In the genomic region with DNA sequence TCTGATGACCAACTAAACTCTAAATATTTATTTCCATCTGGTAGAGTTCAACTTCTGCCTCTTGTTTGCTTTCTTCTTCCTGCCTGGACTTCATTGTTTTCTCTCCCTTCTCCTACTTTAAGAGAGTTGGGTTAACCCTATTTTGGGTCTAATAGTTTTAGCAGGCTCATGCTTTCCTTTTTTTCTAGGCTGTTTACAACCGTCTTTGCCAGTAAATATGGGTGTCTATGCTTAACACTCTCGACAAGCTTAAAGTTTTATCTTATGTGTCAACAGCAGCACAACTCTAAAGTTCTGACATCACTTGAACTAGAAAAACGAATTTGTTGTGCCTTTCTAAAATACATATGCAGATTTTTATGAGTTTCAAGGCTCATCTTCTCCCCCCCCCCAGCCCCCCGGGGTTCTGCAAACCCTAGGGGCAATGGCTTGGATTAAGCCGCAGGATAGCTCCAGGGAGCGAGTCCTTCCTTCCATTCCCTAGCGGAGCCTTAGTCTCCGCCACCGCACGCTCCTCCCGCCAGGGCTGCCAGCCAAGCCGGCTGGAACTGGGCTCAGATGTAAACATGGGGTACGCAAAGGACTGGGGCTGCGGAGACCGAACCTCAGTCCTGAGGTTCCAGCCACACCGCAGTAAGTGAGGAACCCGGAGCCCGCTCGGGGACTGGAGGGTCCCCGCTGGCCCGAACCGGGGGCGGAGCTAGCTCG, we compare ENCODE assay signal across 8 mouse cellular contexts. TPM values are rescaled to one million over a fixed set of nuclear protein-coding genes. Genes with fewer than 3 reads are reported as not detected.
DNase-seq lines count a peak whose midpoint lies in the region; ATAC-seq and TF ChIP-seq lines count a peak whose summit lies in the region.

No protein-coding gene starts in this region.

- no peak for ATAC-seq in heart, embryonic 16.5 days (replicated peaks; ENCODE audit: extremely low read depth, insufficient read depth, low FRiP score)
- ATAC-seq in Patski: peak; percentile 45
- no peak for ATAC-seq in midbrain, embryonic 11.5 days (ENCODE audit: low FRiP score)

- CTCF ChIA-PET in Patski (lab: Charles Lee): interaction anchor here (0.7 to 1.5 kb wide), 2 partner anchors 71 to 405 kb away, joined by 3 to 4 read pairs; no protein-coding TSS in a partner anchor

- peaks cover 12% of the 10 kb centered on the region for H3K4me1 ChIP-seq in heart, embryonic 16.5 days (ENCODE audit: control insufficient read depth, insufficient read depth, low read length)
- peaks cover 23% of the 10 kb centered on the region for H3K4me1 ChIP-seq in hindbrain, embryonic 10.5 days (replicated peaks)
- H3K4me1 ChIP-seq in midbrain, embryonic 11.5 days (ENCODE audit: control insufficient read depth, insufficient read depth, low read length): peaks cover 10% of the 10 kb centered on the region

- H3K4me3 ChIP-seq in heart, embryonic 16.5 days (ENCODE audit: low read length): peak overlapping the region; percentile 100
- H3K4me3 ChIP-seq in hindbrain, embryonic 10.5 days: peak overlapping the region; percentile 75
- peak overlapping the region; percentile 98 for H3K4me3 ChIP-seq in midbrain, embryonic 11.5 days (ENCODE audit: low read depth, low read length)

- no peaks in the 10 kb centered on the region for H3K27me3 ChIP-seq in heart, embryonic 16.5 days (ENCODE audit: control insufficient read depth, insufficient read depth, low read length)
- no peaks in the 10 kb centered on the region for H3K27me3 ChIP-seq in Patski
- no peaks in the 10 kb centered on the region for H3K27me3 ChIP-seq in hindbrain, embryonic 10.5 days (ENCODE audit: insufficient read depth, poor library complexity, severe bottlenecking)
- no peaks in the 10 kb centered on the region for H3K27me3 ChIP-seq in midbrain, embryonic 11.5 days (ENCODE audit: control insufficient read depth, insufficient read depth, low read length)

- H3K4me2 ChIP-seq in heart, embryonic 16.5 days (ENCODE audit: low read depth, low read length): peak overlapping the region; percentile 82
- peak overlapping the region; percentile 49 for H3K4me2 ChIP-seq in midbrain, embryonic 11.5 days

- POLR2A ChIA-PET in Patski (lab: Charles Lee): interaction anchor here (1.1 to 1.6 kb wide), 5 partner anchors 12 to 87 kb away, joined by 3 to 4 read pairs (median 3); no protein-coding TSS in a partner anchor

- DNase-seq in heart, adult 9 months (ENCODE audit: low spot score in 2 of 2): no peak
- no peak for DNase-seq in Patski (ENCODE audit: low read depth, low spot score)
- DNase-seq in hindbrain, embryonic 10.5 days (ENCODE audit: low spot score): no peak
- no peak for DNase-seq in midbrain, embryonic 11.5 days (ENCODE audit: low spot score, missing footprints)
- no peak for DNase-seq in cerebellum, postnatal 4 days (ENCODE audit: low spot score in 2 of 2)
- DNase-seq in gastrocnemius, postnatal 25 days: no peak
- no peak for DNase-seq in layer of hippocampus, adult 18-20 months (ENCODE audit: low spot score in 2 of 2)

- under 1% methylated on average over 24 of the region's 24 CpGs for WGBS in heart, embryonic 16.5 days
- WGBS in hindbrain, embryonic 10.5 days: 2% methylated on average over 24 of the region's 24 CpGs
- 2% methylated on average over 24 of the region's 24 CpGs for WGBS in midbrain, embryonic 11.5 days

- no peaks in the 10 kb centered on the region for H3K9me3 ChIP-seq in heart, embryonic 16.5 days (replicated peaks; ENCODE audit: control insufficient read depth, low read length)
- H3K9me3 ChIP-seq in hindbrain, embryonic 10.5 days: no peaks in the 10 kb centered on the region
- no peaks in the 10 kb centered on the region for H3K9me3 ChIP-seq in midbrain, embryonic 11.5 days (ENCODE audit: control insufficient read depth, low read length)

- peak overlapping the region; percentile 89 for H3K27ac ChIP-seq in heart, embryonic 16.5 days (ENCODE audit: low read length)
- peak overlapping the region; percentile 95 for H3K27ac ChIP-seq in hindbrain, embryonic 10.5 days
- peak overlapping the region; percentile 21; the same call in 1 of the 2 replicates for H3K27ac ChIP-seq in midbrain, embryonic 11.5 days (ENCODE audit: low read depth, low read length)

- no peak for TF ChIP-seq CTCF in Patski (IDR thresholded peaks at IDR 0.05)

- peak overlapping the region; percentile 89 for H3K9ac ChIP-seq in heart, embryonic 16.5 days (ENCODE audit: low read length)
- peak overlapping the region; percentile 59 for H3K9ac ChIP-seq in midbrain, embryonic 11.5 days (ENCODE audit: low read length)

- in situ Hi-C loops in Patski (cut with MboI; ENCODE audit: low pct_unique_long_range_greater_than_20kb): loop anchor here (5.0 to 10.0 kb wide), 2 partner anchors 471 to 696 kb away; no protein-coding TSS in a partner anchor

- peaks cover 8% of the 10 kb centered on the region for H3K36me3 ChIP-seq in heart, embryonic 16.5 days (ENCODE audit: control insufficient read depth, insufficient read depth)
- peaks cover 17% of the 10 kb centered on the region for H3K36me3 ChIP-seq in hindbrain, embryonic 10.5 days
- H3K36me3 ChIP-seq in midbrain, embryonic 11.5 days (ENCODE audit: control insufficient read depth, insufficient read depth, low read length): peaks cover 4% of the 10 kb centered on the region

RNA-seq across cellular contexts. Expression of a gene that starts 0.7 kb away (rescaled TPM):
- 49.6 and 56.9 TPM in 2 replicates for polyA plus RNA-seq in heart, embryonic 16.5 days (2015; fragmentation: Nextera tagmentation; extraction: Ambion mirVana)
- 91.5 TPM for polyA plus RNA-seq in Patski (2021)
- 34.9 and 43.8 TPM in 2 replicates for polyA plus RNA-seq in hindbrain, embryonic 10.5 days (2016; fragmentation: Nextera tagmentation; extraction: Ambion mirVana)
- polyA plus RNA-seq in midbrain, embryonic 11.5 days (2014; fragmentation: Nextera tagmentation; extraction: Ambion mirVana): 44.7 and 47.5 TPM in 2 replicates
- total RNA-seq in gastrocnemius, postnatal 25 days (2021): 10 to 100 TPM; 14.8 to 15.3 TPM
- 10 to 100 TPM; 56.3 to 60.6 TPM for total RNA-seq in layer of hippocampus, adult 18-20 months (2021)

Comparison
In these comparisons a context has a peak if more than half of its experiments do, and no peak if none do; other contexts are left out.
1. H3K27ac ChIP-seq: peak in every context shown above with its lines; median percentile 95 in hindbrain, embryonic 10.5 days; 89 in heart, embryonic 16.5 days; 21 in midbrain, embryonic 11.5 days.